Mouse (Mus musculus): ENCODE measurements at regions not wholly inside any gene's neighbourhood (a gene's known extent, or its start where the extent isn't known, plus 50 kb on each side); places are given as distances from the start of the nearest gene placed in this dataset.

DNA sequence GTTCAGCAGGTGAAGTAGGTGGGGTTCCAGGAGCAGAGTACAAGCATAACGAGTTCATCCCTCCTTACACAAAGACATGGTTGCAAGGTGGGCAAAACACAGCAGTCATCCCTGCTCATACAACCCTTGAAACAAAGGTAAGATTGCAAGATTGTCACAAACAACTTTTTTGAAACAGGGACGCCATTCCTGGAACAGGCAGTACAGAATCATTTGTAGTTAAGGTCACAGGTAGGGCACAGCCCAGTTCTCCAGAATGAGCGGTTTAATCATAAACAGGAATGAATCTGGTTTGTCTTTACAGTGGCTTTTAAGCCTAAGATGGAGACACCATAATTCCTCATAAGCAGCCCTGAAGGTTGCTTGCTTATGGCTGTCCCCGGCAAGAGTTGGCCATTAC is 150.1 kb upstream of the Plcz1 start:
- no peak for DNase-seq
- intact Hi-C loops (cut with DNase I) = no loop called here

DNA sequence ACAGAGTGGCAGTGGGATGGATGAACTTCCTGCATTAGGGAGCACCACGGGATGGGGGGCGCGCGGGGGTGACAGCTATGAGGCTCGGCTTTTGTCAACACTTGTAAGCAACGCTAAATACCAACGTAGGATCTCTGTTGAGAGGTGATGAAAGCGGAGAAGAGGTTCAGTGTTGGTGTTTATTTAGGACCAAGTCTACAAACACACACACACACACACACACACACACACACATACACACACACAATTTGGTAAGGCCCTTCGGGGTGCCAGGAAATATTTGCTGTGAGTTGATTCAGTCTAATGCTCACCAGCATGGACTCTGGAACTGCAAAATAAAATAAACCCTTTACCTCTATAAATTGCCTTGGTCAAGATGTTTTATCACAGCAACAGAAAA is 148.3 kb upstream of the Plcz1 start:
- no peak for DNase-seq
- intact Hi-C loops (cut with DNase I) = no loop called here

DNA sequence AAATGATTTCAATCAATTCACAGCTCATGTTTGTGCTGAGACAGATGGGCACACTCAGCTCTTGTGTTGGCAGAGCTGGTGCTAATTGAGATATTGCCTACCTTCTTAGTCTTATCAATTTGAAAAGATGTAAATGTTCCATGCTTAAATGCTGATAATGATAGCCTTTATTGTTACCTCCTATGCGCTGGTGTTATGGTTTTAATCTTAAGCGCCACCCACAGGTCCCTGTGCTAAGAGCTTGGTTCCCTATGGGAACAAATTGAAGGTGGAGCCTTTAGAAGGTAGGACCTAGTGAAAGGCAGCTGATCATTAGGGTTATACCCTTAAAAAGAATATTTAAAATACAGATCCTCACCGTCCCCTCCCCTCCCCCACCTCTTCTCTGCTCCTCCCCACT is 146.5 kb upstream of the Plcz1 start:
- intact Hi-C loops (cut with DNase I) = no loop called here
- no peak for DNase-seq

DNA sequence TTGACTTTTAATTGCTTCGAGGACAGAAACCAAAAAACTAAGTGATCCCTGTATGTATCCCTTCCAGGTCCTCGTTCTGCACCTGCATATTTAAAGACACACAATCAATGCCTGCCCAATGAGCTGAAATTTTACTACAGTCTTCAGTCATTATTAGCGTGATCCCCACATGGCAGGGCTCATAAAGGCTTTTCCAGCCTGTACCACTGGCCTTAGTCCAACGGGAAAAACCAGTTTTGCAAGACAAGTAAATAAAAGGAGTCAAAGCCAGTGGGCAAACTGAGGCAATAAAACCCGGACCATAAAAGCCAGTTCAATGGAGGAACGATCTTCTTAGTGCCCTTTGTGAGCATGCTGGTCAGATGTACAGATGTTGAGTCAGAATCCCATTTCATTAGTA is 145.8 kb upstream of the Plcz1 start:
- intact Hi-C loops (cut with DNase I) = no loop called here
- no peak for DNase-seq

DNA sequence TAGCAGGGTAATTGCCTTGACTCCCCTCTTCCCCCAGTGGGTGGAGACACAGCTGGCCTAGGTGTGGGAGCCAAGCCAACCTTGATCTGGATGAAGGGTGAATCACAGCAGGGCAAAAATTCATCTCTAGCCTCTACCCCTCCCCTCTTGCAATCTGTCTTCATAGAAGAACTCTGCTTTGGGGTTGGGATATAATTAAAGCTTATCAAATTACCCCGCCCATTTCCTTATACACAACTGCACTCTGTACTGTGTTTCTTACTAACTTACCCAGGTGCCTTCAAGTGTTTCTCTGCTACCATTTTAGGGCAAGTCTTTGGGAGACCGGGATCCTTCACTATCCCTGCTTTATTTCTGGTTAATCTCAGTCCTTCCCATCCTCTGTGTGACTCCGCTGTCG is 138.7 kb upstream of the Plcz1 start:
- intact Hi-C loops (cut with DNase I) = no loop called here
- no peak for DNase-seq

DNA sequence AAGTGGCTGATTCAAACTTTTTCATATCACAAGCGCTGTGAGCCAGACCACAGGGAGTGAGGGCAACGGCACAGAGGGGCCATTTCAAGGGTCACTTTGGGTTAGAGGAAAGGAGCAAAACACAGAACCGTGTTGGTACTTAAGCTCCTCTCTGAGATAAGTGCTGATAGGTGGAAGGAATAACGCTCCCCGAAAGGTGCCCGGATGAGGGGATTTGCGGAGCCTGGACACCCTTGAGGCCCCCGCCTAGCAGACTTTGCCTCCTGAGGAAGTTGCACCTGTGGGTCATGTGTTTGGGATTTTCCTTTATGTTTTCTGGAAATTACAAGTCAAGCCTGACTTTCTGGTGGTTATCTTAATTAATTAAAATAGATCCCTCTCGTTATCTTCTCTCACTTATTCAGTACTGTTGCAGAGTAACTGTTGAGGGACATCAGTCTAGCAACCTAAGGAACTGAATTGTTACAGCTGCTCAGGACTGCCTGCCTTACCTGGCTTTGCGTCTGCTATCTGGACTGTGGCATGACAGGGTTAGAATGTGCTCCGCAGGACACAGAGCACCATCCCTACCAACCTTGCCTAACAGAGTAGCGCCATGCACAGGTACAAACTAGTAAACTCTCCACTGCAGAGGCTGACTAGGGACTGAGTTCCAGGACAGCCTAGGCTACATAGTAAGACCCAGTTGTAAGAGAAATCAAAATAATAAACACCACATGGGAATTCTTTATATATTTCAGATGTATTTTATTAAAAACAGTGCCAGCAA is 137.4 kb upstream of the Plcz1 start:
- no peak for DNase-seq
- intact Hi-C loops (cut with DNase I) = no loop called here

DNA sequence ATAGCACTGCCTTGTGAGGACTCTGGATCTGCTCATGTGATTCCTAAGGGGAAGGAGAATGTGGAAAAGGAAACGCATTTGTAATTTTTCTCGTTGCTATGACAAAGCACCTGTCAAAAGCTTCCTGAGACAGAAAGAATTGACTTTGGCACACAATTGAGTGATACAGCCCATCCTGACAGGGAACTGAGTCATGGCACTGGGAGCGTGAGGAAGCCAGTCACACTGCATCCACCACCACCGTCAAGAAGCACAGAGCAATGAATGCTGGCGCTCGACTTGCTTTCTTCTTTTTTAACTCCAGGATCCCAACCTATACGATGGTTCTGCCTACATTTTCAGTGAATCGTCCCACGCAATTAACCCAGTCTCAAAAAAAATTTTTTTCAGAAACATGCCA is 131.5 kb upstream of the Plcz1 start:
- intact Hi-C loops (cut with DNase I) = no loop called here
- DNase-seq = no peak

DNA sequence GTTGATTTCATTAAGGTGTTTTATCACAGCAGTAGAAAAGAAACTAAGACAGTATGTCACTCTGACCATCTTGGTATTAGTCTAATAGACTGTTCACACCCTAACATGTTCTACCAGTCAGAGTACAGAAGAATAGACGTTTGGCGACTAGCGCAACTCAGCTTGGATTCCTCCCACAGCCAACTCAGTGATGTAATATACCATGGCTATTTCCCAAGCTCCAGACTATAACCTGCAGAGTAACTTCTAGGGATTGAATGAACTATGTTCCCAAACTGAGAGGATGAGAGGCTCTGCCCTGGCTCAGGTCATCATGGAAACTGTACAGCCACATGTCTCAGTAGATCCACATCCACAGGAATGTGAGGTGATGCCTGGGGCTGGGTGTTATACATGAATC is 128.6 kb upstream of the Plcz1 start:
- DNase-seq = no peak
- intact Hi-C loops (cut with DNase I) = no loop called here

DNA sequence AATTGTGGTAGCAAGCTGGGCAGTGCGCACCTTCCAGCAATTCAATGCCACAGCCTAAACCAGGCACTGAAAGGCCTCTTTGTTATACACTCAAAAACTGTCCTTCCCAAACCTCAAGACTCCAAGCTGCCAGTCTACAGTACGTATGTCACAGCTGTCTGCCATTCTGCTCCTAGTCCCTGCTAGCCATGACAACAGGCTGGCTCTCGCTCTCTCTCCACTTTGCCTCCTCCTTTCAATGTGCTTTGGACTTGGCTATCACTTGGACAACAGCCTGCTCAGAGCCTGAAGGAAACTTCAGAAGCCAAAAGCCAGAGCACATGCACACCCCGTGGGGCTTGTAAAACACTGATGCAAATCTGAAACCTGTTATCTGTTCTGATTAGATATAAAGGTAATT is 125.9 kb upstream of the Plcz1 start:
- intact Hi-C loops (cut with DNase I) = no loop called here

DNA sequence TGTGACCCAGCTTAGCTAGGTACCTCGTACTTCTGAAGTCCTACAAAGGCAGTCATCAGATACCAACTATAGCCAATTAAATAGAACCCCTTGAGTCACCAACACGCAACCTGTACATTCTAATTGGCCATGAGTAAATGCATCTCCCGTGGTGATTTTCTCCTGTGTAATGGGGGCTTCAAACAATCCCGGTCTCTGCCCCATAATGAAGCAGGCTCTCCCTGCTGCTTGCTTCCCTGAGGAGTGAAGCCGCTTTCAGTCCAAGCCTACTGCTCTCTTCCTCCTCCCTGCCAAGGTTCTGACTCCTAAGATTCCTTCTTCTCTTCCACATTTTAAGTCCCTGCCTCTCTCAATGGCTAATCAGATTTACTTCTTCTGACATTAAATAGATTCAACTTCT is 121.5 kb upstream of the Plcz1 start:
- no peak for DNase-seq
- intact Hi-C loops (cut with DNase I) = no loop called here

More for the DNA sequence above, 125.9 kb upstream of the Plcz1 start:
- no peak for DNase-seq

DNA sequence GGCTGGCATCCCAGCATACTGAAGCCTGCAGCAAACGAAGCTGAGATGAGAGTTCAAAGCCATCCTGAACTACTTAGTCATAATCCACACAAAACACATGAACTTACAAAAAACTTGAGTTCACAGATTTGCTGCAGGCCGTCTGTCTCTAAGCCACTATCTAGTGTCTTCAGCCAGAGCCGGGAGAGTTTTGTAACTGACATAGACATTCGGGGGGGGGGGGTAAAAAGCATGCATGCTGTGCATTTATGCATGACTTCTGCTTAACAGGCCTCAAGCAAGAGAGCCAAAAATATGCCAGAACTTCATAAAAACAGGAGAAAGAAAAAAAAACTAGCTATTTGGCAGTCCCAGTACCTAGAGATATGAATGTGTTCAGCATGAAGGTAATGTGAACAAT is 120.2 kb upstream of the Plcz1 start:
- intact Hi-C loops (cut with DNase I) = no loop called here
- DNase-seq = no peak

DNA sequence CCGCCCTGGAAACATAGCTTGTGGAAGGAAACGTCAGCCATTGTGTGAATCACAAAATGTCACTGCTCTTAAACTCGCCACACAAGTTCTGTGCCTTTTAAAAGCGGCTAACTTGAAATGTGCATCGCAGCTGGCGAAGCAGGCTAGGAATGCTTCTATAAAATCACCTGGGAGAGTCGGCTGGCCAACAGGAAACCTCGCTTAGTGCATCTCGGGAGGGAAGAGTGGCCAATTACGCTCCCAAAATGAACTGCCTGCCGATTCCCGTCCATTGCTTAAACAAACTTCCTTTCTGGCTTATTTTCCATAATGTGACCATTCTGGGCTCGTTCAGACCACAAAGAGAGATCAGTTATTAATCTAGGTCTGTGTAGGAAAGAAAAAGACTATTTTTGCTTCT is 119.7 kb upstream of the Plcz1 start:
- no peak for DNase-seq
- intact Hi-C loops (cut with DNase I) = no loop called here

DNA sequence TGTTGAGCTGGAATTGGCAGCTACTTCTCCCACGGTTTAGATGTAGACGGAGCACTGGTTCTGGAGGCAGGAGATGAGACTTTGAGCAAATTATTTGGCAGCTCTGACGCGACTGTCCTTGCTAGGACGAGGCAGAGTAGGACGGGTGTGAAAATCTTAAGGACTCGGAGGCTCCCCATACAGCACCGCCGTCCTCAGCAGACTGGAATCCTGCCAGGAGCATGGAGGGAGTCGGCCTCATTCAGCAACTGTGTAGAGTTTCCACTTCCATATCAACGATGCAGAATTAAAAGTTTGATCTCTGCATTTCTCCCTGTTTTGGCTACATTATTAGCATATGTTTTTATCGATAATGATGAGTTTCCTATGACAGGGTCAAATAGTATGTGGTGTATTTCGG is 117.7 kb upstream of the Plcz1 start:
- DNase-seq = no peak
- intact Hi-C loops (cut with DNase I) = no loop called here

DNA sequence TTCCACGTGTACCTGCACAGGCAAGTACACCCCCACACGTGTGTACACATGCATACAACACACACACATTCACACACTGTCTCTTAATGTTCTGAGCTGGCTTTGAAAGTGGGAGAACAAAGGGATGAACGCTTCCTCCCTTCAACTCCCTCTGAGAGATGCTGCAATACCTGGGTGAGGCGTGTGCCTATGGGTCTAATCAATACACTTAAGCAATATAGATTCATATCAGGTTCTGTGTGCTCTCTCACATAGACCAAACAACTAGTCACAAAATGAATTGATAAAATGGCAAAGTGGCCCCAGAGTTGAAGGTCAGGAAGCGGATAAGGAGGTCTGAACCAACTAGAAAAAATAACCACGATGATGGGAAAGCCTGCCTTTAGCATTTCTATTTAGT is 116.1 kb upstream of the Plcz1 start:
- intact Hi-C loops (cut with DNase I) = no loop called here
- no peak for DNase-seq

DNA sequence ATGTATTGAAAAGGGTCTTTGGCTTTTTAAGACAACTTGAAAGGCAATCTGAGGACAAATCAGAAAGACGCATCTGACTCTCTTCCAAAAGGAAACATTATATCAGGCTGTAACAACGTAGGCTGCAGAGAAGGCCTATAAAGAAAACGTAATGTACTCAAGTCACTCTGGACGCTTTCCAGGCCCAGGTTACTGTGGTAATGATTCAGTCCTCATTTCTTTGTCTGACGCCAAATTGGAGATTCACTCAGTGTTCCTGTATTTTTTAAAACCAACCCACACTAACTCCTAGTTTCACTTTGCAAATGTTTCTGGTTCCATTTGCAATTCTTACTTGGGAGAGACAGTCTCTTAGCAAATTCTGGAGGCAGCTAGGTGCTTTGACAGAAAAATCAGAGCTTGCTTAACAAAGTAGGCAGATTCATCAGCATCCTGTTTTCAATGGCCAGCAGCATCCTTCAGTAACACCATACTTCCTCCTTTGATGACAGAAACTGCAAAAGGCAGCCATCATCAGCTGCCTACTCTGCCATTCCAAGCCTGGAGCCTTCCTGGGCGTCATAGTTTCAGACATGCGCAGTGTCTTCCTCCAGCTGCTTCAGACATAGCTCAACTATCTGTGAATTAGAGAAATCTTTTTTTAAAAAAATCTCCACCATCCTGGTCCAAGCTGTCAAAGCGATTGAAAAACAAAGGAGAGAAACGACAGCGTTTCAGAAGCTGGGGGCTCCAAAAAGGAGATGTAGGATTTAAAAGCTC is 111.3 kb upstream of the Plcz1 start:
- intact Hi-C loops (cut with DNase I) = no loop called here
- DNase-seq = no peak

DNA sequence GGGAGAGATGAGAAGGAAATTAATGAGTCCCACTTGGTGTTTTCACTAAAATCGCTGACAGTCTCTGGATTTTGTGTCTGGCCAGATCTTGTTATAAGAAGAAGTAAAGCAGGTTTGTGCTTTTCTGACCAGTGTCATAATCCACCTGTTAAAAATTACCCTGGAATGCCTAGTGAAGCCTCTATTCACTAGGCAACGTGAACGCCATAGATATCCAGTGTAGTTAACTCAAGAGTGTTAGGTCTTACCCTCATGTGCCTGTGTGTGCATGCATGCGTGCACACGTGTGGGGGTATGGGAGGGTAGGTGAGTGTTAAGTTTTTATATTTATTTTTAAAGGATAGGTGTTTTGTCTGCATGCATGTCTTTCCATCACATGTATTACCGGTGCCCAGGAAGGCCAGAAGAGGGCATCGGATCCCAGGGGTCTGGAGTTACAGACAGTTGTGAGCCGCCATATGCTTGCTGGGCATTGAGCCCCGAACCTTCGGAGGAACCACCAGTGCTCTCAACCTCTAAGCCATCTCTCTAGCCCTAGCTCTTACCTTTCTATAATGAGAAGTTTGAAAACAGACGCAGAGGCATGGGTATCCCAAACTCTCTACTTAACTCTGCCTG is 107.5 kb upstream of the Plcz1 start:
- DNase-seq = no peak
- intact Hi-C loops (cut with DNase I) = no loop called here

DNA sequence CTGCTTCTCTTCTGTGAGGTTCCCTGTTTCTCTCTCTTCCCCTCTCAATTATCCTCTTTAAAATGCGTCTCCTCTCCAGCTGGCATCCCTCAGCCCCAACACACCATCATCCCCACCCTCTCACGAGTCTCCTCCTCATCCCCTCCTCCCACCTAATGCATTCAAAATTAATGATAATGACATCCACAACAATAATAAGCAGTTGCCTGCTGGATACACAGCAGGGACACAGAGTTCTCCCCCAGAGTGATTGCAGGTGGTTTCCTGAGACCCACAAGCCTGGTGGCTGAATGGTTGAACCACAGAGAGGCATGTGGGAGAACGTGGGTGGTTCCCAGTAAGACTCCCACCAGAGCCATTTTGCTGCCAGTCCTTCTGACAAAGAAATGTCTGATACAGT is 106.9 kb upstream of the Plcz1 start:
- DNase-seq = no peak
- intact Hi-C loops (cut with DNase I) = no loop called here

DNA sequence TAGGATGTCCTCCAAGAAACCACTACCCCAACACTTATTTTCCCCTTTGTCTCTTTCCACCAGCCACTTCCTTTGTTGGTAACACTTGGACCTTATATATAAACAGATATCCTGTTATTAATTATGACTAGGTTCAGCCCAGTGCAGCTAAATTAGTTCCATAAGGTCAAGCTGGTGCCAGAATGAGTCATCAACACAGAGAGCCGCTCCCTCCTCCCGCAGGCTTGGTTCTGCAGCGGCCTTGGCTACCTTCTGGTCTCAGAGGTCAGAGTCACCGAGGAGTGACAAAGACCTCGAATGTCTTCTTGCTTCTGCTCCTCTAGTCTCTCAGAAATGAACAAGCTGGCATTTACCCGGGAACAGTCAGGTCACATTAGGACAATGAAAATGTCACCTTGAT is 106.5 kb upstream of the Plcz1 start:
- intact Hi-C loops (cut with DNase I) = no loop called here
- DNase-seq = peak; percentile 48 to 53

DNA sequence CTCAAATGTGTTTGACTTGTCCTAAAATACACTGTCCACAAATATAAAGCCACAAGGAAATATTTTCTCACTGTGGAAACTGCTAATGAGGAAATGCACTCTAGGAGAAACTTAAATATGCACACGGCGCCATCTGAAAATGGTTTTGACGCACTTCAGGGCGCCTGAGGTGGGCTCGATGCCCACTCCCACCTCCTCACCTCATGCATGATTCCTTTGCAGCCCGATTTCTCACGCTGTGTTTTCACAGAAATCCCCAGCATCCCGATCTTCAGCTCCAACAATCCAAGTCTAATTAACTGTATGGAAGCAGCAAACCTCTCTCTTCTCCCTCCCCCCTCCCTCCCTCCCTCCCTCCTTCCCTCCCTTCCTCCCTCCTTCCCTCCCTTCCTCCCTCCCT is 92.5 kb upstream of the Plcz1 start:
- intact Hi-C loops (cut with DNase I) = no loop called here
- DNase-seq = no peak

DNA sequence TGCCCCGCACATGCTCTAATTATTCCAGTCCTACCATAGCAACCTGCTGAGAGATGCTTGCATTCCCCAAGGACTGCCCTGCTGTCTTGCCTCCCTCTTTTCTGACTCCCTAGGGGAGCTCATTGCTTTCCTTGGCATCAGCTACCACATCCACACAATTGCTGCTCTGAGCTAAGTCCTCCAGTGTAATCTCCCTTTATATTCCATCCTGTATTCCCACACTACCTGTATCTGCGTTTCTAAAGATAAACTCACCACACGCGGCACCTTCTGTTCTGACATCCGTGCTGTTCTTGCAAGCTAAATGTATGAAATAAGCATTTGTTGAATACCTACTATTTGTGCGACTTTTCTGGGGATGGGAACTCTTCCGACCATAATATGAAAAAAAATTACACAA is 85.4 kb upstream of the Plcz1 start:
- intact Hi-C loops (cut with DNase I) = no loop called here
- DNase-seq = no peak

DNA sequence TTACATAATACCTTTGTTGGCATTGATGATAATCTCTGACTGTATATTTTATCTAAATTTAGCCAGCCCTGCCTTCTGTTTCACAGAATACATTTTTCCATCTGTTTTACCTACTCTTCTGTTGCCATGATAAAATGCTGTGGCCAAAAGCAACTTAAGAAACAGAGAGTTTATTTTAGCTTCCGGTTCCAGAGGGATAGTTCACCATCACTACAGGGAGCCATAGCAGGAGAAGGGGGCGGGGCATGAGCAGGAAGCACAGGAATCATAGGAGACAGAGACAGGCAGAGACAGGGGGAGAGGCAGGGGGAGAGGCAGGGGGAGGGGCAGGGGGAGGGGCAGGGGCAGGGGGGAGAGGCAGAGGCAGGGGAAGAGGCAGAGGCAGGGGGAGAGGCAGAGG is 72.8 kb upstream of the Plcz1 start:
- intact Hi-C loops (cut with DNase I) = no loop called here

DNA sequence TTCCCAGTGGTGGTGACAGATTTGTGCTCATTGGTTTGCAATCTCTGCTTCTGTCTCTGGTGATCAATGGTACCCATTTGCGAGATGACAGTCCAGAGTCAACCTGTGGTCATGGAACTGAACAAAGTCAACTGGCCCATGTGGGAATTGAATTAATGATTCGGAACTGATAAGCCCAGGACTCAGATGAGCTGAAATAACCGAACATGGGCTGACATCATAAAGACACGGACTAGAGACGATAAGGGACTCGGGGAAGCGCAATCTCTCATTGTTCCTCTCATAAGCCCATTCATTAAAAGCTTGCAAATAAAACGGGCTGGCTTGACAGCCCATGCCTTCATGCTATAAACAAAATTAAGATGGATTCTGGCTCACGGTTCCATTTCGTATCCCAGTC is 70.8 kb upstream of the Plcz1 start:
- DNase-seq = no peak
- intact Hi-C loops (cut with DNase I) = no loop called here

More for the DNA sequence above, 72.8 kb upstream of the Plcz1 start:
- DNase-seq = no peak

Data from heart, postnatal 10 days (tissue).